Mouse (Mus musculus) gastrocnemius, postnatal 36 days (tissue): ENCODE data around the gene Taf4. TPM values are rescaled to one million over a fixed set of nuclear protein-coding genes. Genes with fewer than 3 reads are reported as not detected.
A peak's percentile ranks its signal among the peaks of the same experiment; 100 is the strongest.

Source experiments
- DNase-seq, 2 experiments: peaks; one replicate each; pipeline ENCODE4 v3.0.0; 2022
- intact Hi-C: fragments of 180-260 bp; cut with DNase I; formaldehyde crosslinking; loops from one replicate; pipeline ENCODE4 v1.15.1; 2025
- total RNA-seq, 2 experiments: library from RNA; stranded (reverse); gene quantifications; 2 replicates each; pipeline ENCODE4 v1.2.3; 2021

Taf4 gene
- total RNA-seq, 2 experiments from 2014 or later = 6.6 to 8.3 TPM

DNA sequence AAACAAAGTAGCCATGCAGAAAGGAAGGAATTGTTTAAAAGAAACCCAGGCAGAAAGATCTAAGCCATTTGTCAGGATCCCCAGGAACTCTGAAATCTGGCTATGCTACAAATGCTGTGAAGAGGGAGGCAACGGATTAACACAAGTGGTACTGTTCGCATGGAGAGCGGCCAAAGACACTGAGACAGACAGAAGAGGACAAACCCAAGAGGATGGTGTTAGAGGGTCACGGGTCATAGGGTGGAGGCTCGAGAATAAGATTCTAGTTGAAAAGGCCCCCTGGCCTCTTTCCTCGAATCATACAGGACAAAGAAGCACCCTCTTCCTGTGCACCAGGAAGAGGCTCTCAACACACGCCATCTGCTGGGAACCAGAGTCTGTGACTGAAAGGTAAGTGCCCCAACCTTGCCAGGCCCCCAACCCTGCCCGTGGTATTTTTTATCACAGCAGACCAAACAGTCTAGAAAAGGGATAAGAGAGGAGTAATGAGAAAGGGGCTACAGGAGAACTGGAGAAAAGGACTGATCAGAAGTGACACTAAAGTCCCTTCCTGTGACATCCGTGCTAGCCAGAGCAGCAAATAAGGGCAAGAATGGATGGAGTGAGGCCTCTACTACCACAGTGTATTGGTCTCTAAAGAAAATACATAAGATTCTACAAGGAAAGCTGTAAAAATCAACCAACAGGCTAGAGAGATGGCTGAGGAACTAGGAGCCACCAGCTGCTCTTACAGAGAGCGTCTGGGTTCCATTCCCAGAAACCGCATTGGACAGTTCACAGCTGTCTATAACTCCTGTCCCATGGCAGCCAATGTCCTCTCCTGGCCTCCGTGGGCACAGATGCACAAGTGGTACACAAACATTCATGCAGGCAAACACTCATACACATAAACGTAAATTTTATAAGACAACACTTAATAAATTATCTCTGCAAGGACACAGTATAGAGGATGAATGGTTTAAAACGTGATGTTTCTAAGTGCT lies 24.6 kb downstream of the Taf4 start:
- intact Hi-C loops = no loop called here

DNA sequence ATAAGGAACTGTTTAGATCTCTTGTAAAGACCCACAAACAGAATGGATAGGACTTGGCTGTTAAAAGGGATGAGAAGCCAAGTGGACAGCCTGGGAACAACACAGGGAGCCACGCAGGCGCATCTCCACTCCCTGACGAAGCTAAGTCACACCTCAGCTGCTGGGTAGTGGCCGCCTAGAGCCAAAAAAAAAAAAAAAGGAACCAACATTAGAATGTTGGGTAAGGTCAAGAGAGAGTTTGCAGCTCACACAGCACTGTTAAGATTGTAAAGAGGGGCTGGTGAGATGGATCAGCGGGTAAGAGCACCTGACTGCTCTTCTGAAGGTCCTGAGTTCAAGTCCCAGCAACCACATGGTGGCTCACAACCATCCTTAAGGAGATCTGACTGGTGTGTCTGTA lies 27.6 kb downstream of the Taf4 start:
- no peak for DNase-seq
- intact Hi-C loops = no loop called here

More for the DNA sequence above, 24.6 kb downstream of the Taf4 start:
- no peak for DNase-seq

DNA sequence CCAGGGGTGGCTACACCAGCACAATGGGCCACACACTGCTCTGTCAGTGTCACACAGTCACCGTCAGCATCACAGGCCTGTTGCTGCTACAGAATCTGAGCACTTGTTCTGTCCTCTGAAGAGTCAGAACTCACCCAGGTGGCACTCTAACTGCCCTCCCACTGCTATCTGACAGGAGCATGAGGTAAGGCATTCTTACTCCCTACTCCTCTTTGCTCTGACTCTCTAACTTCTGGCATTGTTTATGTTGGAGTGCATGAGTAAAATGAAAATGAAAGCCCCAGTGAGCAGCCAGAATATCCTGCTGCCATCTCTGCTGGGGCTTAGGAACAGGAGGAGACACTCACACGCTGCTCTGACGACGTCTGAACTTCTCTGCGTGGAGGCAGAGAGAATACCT lies 28.8 kb downstream of the Taf4 start:
- intact Hi-C loops = no loop called here
- DNase-seq = no peak

DNA sequence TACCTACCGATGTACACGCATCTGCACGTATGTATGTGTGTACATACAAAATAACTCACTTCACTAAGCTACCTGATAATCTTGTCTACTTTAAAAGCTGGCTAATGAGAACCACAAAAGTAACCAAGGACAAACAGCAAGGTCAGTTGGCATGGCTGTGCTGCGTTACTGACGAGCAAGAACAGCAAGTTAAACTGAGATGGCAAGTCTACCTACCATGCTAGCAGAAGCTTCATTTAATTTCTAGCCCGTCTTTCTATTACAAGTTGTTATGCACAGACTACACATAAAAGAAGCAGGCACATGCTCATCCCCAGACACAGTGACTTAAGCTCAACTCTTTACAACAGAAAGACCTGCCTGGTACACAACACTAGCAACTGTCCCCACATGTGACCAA lies 29.9 kb downstream of the Taf4 start:
- DNase-seq = no peak
- intact Hi-C loops = no loop called here

DNA sequence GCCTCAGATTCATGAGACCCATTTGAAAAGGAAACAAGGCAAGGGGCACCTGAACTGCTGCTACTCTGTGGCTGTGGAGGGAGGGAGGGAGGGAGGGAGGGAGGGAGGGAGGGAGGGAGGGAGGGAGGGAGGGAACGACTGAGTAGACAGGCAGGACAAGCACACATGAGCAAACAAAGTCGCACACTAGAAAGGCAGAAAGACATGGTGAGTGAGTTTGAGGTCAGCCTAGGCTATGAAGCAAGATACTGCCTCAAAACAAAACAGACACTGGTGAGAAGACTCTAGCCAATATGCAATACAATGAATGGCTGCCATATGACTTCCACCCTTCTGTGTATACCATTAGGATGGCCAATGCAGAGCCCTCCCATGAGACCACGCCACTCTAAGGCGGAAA lies 31.4 kb downstream of the Taf4 start:
- DNase-seq = no peak
- intact Hi-C loops = no loop called here

DNA sequence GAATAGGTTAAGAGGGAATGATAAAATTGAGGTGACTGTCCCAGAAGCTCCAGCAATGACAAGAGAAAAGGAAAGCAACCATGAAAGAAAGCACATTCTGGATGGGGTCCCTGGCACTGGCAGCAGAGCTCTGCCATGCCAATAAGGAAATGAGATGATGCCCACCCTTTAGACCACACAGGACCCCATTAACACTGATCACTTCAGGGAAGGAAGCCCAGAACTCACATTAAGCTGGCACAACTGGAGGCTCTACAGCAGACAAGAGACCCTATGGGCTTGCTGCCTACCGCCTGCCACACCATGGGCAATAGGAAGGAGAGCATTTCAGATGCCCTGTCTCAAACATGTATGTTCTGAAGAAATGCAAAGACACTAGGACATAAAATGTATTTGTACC lies 34.8 kb downstream of the Taf4 start:
- intact Hi-C loops = no loop called here
- DNase-seq = no peak

DNA sequence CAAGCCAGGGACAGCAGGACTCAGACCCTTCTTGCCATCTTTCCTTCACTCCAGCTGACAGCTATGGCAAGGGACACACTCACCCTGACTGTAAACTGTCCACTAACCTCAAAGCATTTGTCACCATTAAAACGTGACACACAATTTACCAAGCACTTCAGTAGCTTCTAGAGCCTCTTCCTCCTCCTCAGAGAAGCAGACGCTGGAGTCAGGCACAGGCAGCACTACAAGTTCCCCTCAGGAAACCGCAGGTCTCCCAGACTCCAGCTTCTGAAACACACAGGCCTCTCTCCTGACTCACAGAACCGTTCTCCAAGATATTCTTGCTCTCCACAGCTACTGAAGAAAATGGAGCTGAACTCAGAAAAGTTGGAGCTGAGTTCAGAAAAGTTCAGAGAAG lies 39.4 kb downstream of the Taf4 start:
- intact Hi-C loops = no loop called here

DNA sequence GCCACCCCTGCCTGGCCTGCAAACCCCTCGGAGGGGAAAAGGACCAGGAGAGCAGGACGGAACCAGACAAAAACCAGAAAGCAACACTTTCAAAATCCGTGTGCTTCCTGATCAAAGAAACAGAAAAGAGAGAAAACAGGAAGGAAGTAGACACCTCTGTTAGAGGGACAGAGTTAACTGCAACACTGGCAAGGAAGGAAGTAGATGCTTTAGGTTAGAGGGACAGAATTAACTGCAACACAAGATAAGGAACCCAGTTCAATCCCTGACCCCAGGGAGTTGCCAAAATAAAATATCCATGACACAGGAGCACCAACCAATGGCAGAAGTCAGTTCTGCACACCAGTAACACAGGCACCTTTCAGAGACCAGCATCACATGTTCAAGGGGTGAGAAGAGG lies 42.3 kb downstream of the Taf4 start:
- intact Hi-C loops = no loop called here
- no peak for DNase-seq

More for the DNA sequence above, 39.4 kb downstream of the Taf4 start:
- no peak for DNase-seq

DNA sequence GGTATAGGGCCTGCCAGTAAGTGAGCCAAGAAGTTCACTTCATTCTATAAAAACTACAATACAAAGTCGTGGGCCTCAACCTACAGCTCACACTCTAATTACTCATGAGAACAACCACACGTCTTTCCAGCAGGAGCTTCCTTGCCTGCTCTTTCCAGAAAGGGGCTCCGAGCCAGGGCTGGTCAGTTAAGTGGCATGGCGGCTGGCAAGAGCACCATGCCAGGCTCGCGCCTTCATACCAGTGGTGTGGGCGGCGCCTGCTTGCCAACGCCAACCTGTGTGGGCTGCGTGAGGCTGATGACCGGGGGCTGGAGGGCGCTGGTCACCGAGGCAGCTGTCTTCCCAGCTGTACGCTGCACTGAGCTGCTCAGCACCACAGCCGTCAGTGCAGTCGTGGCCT lies 44.7 kb downstream of the Taf4 start:
- intact Hi-C loops = no loop called here

DNA sequence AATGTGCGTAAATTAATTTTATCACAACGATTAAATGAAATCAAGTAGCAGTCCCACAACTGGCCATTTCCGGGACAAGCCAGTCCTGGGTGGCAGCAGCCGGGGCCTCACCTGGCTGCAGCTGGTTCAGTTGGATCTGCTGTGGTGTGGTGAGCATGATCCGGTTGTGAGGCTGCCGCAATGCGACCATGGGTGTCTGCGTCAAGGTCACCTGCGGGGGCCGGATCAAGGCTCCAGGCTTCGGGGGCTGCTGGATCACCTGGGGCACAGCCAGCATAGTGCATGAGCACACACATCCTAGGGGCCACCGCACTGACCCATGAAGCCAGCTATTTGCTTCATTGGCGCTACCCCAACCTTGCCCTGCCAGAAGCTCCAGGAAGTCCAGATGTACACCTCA lies 47.3 kb downstream of the Taf4 start:
- intact Hi-C loops = no loop called here
- DNase-seq = no peak

More for the DNA sequence above, 44.7 kb downstream of the Taf4 start:
- no peak for DNase-seq

DNA sequence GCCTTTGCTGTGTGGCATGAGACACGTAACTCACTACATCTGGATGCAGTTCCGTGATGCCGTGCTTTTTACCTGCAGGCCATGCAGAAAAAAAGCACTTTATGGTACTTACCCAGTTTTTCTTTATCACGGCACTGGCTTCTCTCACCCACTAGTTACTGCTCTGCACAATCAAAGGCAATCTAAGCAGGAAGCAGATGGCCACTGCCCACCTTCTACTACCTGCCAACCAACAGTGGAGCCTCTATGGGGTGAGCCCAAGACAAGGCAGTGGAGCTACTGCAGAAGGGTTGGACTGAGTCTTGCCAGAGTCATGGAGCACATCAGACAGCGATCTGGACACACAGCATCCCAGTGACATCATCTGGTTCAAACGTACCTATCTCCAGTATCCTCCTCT lies 52.4 kb downstream of the Taf4 start:
- no peak for DNase-seq
- intact Hi-C loops = loop anchor here (5.0 kb wide), 1 partner anchor 48 kb away; no protein-coding TSS in a partner anchor

DNA sequence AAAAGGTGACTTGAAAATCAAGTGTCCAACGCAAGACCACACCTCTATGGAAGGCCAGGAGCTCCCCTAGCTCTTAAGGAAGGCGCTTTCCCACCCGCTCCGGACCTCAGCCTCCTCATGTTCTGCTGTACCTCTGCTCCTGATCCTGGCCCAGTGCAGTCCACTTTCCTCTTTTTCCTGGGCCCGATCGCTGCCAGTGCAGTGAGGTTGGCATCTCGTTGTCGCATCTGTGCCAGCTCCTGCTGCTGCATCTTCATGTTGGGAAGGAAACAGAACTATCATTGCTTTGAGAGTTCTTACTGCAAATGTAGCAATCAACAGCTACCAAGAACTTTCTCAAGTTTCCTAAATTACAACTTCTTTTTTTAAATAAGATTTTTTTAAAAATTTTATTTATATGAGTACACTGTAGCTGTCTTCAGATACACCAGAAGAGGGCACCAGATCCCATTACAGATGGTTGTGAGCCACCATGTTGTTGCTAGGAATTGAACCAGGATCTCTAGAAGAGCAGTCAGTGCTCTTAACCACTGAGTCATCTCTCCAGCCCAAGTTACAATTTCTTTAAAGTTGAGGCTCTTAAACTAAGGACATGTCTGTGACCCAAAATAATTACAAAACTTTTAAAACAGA lies 55.3 kb downstream of the Taf4 start:
- intact Hi-C loops = loop anchor here (5.0 kb wide), 1 partner anchor 51 kb away; no protein-coding TSS in a partner anchor

DNA sequence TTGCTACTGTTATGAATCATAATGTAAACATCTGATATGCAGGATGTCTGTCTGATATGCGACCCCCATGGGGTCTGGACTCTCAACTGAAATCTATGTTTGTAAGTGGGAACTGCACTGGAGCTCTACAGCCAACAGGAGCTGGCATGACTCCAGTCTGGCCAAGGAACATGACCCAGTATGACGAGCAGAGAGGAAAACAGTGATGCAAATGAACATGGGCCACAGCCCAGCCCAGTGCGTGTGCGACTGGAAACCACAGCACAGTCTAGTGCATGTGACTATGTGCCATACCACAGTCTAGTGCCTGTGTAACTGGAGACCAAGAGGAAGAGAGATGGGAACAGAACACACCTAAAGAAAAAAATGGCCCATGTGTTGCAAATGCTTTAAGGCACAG lies 56.4 kb downstream of the Taf4 start:
- no peak for DNase-seq

More for the DNA sequence above, 55.3 kb downstream of the Taf4 start:
- DNase-seq = no peak

DNA sequence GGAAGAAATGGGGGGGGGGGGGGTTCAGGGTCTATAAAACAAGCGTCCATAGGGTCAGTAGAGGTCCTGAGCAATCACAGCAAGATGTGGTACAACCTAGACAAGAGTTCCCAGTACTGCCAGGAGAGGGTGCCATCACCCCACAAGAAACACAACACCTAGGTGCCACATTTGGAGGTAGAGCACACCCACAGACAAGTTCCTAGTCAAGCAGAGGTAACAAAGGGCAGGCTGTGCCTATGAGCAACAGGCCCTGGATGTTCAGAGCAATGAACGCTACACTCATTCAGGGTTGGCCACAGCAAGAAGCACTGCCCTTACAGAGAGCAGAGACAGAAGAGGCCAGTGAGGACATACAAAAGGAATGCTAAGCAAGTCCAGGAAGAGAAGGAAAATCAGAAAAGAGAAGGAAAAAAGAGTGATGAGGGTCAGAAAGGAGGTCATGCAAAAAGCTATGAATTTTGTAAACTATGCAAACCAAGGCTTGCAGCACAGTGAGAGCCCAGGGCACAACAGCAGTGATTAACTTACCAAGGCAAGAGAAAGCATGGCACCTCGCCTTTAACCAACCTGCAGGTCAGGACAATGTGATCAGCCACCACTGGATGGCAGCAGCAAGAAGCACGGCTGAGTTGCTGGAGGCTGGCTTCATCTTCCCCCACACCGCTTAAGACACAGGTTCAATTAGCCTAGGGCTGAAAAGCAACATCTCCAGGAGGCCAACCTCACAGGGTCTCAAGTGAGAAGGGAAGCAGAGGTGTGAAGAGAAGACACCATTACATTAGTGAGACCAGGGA lies 59.4 kb downstream of the Taf4 start:
- intact Hi-C loops = loop anchor here (2.0 to 10.0 kb wide), 2 partner anchors 136 to 328 kb away; no protein-coding TSS in a partner anchor
- peak; percentile 48 to 56 for DNase-seq

More for the DNA sequence above, 56.4 kb downstream of the Taf4 start:
- intact Hi-C loops = loop anchor here (5.0 kb wide), 1 partner anchor 52 kb away; no protein-coding TSS in a partner anchor

DNA sequence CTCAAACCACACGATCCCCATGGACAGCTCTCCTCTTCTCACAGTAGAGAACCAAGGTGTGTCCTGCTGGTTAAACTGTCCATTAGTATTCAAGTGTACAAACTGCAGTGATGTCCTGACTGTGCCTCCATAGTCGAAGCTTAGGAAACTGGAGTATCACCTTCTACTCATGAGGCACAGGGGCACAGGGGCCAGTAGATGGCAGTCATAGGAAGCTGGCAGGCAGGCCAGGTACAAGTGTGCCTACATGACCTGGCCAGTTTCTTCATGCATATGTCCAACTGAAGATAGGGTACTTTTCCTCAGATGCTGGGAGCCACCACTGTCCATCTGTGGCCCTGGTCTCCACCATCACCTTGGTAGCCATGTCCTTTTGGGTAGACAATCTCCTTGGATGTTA lies 62.2 kb downstream of the Taf4 start:
- intact Hi-C loops = loop anchor here (10.0 kb wide), 1 partner anchor 331 kb away; no protein-coding TSS in a partner anchor
- no peak for DNase-seq

DNA sequence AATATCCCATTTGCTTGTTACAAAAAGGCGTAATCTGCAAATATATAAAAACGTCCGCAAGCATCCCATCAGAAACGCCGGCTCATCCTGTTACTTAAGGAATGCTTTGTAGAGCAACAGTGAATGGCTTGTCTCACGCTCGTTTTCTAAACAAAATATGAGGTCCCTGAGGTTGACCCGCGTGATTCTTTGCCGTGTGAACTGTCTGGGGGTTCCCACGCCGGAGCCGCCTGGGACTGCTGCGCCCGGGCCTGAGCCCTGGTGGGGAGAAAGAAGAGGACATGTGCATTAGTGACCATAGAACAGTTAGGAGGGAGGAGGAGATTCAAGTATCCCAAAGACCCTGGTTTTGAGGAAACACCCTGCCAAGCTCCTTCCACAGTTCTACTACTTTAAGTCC lies 63.1 kb downstream of the Taf4 start:
- intact Hi-C loops = loop anchor here (10.0 kb wide), 1 partner anchor 331 kb away; no protein-coding TSS in a partner anchor
- no peak for DNase-seq

DNA sequence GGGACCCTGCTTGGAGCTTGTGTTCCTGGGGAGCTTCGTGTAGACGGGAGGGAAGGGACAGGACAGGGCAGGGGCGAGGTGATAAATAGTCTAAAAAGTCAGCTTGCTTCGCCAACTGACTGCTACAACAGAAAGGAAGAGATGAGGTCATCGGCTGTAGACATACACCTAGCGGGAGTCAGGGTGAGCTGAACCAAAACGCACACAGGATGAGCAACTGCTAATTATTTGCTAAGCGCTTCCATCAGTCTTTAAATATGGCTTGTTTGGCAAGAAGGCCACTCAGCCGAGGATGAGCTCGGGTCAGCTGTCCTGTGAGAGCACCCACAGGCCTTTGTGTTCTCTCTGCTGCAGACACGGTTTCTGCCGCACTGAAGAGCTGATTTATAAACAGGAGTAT lies 63.5 kb downstream of the Taf4 start:
- intact Hi-C loops = loop anchor here (10.0 kb wide), 1 partner anchor 332 kb away; no protein-coding TSS in a partner anchor
- DNase-seq = no peak

DNA sequence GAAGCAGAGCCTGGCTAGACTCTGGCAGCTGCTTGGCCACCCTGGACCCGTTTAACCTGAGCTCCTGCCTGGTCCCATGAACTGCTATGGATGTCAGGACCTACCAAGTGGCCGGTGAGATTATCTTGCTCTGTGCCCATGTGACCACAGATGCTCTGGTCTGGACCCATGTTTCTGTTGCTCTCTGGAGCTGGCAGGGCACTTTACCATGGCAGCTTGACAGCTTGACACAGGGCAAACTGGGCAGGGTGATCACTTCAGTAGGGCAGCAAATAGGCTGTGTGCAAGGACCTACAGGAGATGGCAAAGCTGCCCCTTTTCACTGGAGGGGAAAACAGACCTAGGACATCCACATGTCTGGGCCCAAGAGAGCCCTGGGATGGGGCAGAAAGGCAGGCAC lies 79.5 kb downstream of the Taf4 start:
- intact Hi-C loops = no loop called here
- DNase-seq = no peak

DNA sequence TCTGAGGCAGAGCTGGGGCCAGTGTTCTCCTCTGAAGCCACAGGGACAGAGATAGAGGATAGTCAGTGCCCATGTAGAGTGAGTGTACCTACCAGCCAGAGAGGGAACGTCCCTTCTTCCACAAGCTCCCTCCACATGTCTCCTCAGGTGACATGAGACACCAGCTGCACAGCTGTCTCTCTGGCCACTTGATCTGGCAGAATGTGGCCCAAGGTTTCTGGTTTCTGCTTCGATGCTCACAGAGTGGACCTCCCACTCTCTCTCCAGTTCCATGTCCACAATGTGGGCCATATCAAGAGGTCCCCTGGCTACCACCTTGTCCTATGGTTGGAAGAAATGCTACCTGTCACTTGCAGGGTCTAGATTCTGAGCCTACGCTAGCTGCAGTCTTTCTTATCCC lies 85.4 kb downstream of the Taf4 start:
- intact Hi-C loops = no loop called here
- DNase-seq = no peak

DNA sequence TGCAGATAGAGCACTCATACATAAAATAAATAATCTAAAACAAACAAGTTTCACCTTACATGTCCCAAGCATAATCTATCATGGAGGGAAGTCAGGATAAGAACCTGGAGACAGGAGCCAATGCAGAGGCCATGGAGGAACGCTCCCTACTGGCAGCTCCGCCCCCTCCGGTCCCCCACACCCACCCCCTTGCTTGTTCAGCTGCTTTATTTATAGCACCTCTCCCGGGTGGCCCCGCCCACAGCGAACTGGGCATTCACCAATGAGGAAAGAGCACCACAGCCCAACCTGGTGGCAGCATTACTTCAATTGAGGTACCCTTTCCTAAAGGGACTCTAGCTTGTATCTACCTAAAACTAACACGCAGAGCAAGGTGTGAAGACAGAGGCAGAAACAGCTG lies 91.9 kb downstream of the Taf4 start:
- intact Hi-C loops = no loop called here
- DNase-seq = no peak
